Mouse (Mus musculus) liver, embryonic 11.5 days (tissue): ENCODE results near the gene Ubr7. TPM values are rescaled to one million over a fixed set of nuclear protein-coding genes. Genes with fewer than 3 reads are reported as not detected.

ENCODE experiments used
- ATAC-seq: fragments of 200-750 bp; cut with Nextera tagmentation; replicated peaks from 2 replicates; pipeline ENCODE4 v1.8.0; 2017; ENCODE audit warnings: moderate number of reproducible peaks, mild to moderate bottlenecking, moderate TSS enrichment, moderate library complexity; ENCODE audit not compliant: low FRiP score
- DNase-seq: peaks from one replicate; pipeline ENCODE4 v3.0.0-alpha.2; 2017; ENCODE audit warnings: low spot score
- H3K27ac ChIP-seq: fragments of 300-500 bp; sonication (generic); 2 replicates; pipeline ENCODE4 v1.5.1; 2014; ENCODE audit warnings: mild to moderate bottlenecking, low read depth, low read length, control low read depth
- H3K27me3 ChIP-seq: fragments of 300-500 bp; sonication (generic); replicated peaks from 2 replicates; pipeline ENCODE4 v1.6.1; 2014; ENCODE audit warnings: low read length, mixed read lengths; ENCODE audit not compliant: control insufficient read depth, insufficient read depth
- H3K36me3 ChIP-seq: fragments of 300-500 bp; sonication (generic); 2 replicates; pipeline ENCODE4 v1.6.1; 2014; ENCODE audit warnings: mild to moderate bottlenecking, low read length, moderate library complexity, mixed read lengths; ENCODE audit not compliant: control insufficient read depth, insufficient read depth
- H3K4me1 ChIP-seq: fragments of 300-500 bp; sonication (generic); replicated peaks from 2 replicates; pipeline ENCODE4 v1.6.1; 2014; ENCODE audit warnings: low read length, mixed read lengths; ENCODE audit not compliant: control insufficient read depth, insufficient read depth
- H3K4me2 ChIP-seq: fragments of 300-500 bp; sonication (generic); 2 replicates; pipeline ENCODE4 v1.6.1; 2014; ENCODE audit warnings: mild to moderate bottlenecking, control low read depth, moderate library complexity
- H3K4me3 ChIP-seq: fragments of 300-500 bp; sonication (generic); 2 replicates; pipeline ENCODE4 v1.5.1; 2014; ENCODE audit warnings: low read depth, low read length, control low read depth
- H3K9ac ChIP-seq: fragments of 300-500 bp; sonication (generic); 2 replicates; pipeline ENCODE4 v1.6.1; 2014; ENCODE audit warnings: low read depth, low read length, control low read depth
- H3K9me3 ChIP-seq: fragments of 300-500 bp; sonication (generic); 2 replicates; pipeline ENCODE4 v1.6.1; 2016; ENCODE audit warnings: low read length, inconsistent platforms, mixed read lengths; ENCODE audit not compliant: control insufficient read depth
- WGBS: fragments of 180-500 bp; shearing (Covaris S2); extraction: QIAGEN DNeasy Blood & Tissue Kit; methylation state at CpG from one replicate; pipeline ENCODE4 v1.1.7; 2014; 5-methylcytosine and 5-hydroxymethylcytosine counted together
- polyA plus RNA-seq: library from polyadenylated mRNA; unstranded; fragments of >200 nt; fragmentation: Nextera tagmentation; extraction: Ambion mirVana; gene quantifications from 2 replicates; pipeline ENCODE4 v1.2.1, GENCODE M21; 2014

Gene Ubr7
- polyA plus RNA-seq, 1 experiment from 2014 or later, result 53.3 TPM

DNA sequence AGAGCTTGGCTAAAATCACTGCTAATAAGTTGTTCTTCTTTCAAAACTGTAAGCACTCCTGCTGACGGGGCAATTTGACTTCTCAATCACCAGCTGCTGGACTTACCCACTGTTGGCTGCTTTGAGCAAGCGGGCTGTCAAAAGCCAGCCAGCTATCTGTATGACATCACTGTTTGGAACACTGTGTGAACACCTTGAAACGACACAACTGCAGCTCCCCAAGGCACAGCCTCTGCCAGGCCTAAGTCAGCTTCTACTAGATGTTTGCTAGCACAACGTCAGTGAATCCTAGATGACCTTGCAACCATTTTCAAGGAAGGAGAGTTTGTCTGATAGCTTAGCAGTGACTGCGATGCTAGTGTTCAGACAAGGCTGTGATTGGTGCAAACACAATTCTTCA is 18.7 kb upstream of the Ubr7 start:
- Histone ChIP-seq H3K4me1 (peaks cover 10% of the 10 kb centered on the region), H3K27me3 (no peaks in the 10 kb centered on the region), H3K27ac (no peak overlapping the region), H3K9ac (no peak overlapping the region), H3K4me2 (no peak overlapping the region), H3K9me3 (no peaks in the 10 kb centered on the region), H3K4me3 (no peak overlapping the region), H3K36me3 (no peaks in the 10 kb centered on the region)
- ATAC-seq, result no peak
- DNase-seq, result no peak
- 81% methylated on average over 5 of the region's 5 CpGs for WGBS

DNA sequence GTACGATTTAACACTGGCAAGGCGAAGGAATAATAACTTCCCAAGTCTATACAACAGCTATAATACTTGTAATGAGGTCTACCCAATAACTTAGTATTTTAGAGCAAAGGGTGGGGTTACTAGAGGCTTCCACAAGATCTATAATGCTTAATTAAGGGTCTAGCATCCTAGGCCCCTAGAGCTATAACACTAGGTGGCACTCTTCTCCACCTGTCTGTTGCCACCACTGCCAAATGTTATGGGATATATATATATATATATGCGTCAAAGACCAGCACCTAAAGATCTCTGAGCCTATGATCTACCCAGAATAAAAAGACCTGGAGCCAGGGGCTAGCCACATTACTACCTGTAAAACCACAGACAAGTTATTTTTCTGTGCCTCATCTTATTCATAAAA is 17.5 kb upstream of the Ubr7 start:
- H3K9me3 ChIP-seq, result no peaks in the 10 kb centered on the region
- no peak for DNase-seq

DNA sequence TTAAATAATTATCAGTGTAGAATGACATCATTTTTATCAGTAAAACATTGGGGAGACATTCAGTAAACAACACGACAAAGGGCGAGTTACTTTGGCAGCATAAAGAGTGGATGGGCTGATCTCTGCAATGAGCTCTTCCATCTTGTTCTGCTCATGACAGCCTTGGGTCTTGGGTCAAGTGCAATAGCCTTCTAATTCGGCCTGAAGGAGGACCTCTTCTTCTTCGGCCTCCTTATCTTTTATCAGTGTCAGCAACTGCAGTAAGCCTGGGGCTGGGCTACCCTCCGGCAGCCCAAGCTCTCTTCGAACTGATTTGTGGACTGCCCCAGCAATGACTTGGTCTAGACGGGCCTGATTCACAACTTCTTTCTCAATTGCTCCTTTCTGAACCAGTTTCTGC is 15.7 kb upstream of the Ubr7 start:
- no peaks in the 10 kb centered on the region for H3K27me3 ChIP-seq
- no peak overlapping the region for H3K27ac ChIP-seq
- peaks cover 18% of the 10 kb centered on the region for H3K4me1 ChIP-seq
- DNase-seq (no peak), ATAC-seq (no peak)
- H3K36me3 ChIP-seq, result no peaks in the 10 kb centered on the region
- peak overlapping the region; percentile 86; the same call in 1 of the 2 replicates for H3K4me2 ChIP-seq
- no peak overlapping the region for H3K9ac ChIP-seq
- WGBS, result 62% methylated on average over 7 of the region's 7 CpGs
- H3K4me3 ChIP-seq, result no peak overlapping the region
- no peaks in the 10 kb centered on the region for H3K9me3 ChIP-seq

More for the DNA sequence above, 17.5 kb upstream of the Ubr7 start:
- 62% methylated on average over 3 of the region's 3 CpGs for WGBS
- no peak overlapping the region for H3K9ac ChIP-seq
- H3K4me1 ChIP-seq, result peaks cover 16% of the 10 kb centered on the region
- no peak overlapping the region for H3K4me3 ChIP-seq
- H3K36me3 ChIP-seq, result no peaks in the 10 kb centered on the region
- no peak for ATAC-seq
- H3K4me2 ChIP-seq, result no peak overlapping the region
- no peaks in the 10 kb centered on the region for H3K27me3 ChIP-seq
- H3K27ac ChIP-seq, result no peak overlapping the region

DNA sequence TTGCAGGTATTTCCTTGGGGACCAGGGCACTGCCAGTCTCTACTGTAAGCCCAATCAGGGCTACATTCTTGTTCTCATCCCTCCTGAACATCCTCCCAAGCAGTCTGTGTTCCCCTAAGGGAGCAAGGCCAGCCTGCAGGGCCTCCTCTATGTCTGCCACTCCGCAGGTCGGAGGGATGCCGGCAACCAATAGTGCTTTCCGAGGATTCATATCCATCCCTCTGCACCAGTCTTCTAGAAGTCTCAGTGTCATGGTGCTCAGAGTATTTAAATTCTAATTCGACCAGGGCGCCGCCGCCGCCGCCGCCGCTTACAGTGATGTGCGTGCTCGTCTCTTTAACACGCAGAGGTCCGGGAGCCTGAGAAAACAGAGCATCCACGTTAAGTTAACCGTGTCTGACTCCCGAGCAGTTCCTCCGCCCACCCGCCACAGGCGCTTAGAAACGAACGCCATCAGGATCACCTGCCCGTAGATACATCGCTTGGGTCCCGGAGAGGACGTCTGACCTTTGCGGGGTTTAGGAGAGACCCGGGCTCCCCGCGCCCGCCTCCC is 14.7 kb upstream of the Ubr7 start:
- 2% methylated on average over 33 of the region's 33 CpGs for WGBS
- no peaks in the 10 kb centered on the region for H3K27me3 ChIP-seq
- 0 out of 2 replicates have a peak, but pooled peaks cover 2% of the 10 kb centered on the region for H3K36me3 ChIP-seq
- peak overlapping the region; percentile 86 for H3K4me2 ChIP-seq
- no peaks in the 10 kb centered on the region for H3K9me3 ChIP-seq
- ATAC-seq (peak; percentile 41), DNase-seq (no peak)
- H3K27ac ChIP-seq, result peak overlapping the region; percentile 89; the same call in 1 of the 2 replicates
- H3K4me1 ChIP-seq, result peaks cover 18% of the 10 kb centered on the region
- peak overlapping the region; percentile 80 for H3K4me3 ChIP-seq
- peak overlapping the region; percentile 86 for H3K9ac ChIP-seq

DNA sequence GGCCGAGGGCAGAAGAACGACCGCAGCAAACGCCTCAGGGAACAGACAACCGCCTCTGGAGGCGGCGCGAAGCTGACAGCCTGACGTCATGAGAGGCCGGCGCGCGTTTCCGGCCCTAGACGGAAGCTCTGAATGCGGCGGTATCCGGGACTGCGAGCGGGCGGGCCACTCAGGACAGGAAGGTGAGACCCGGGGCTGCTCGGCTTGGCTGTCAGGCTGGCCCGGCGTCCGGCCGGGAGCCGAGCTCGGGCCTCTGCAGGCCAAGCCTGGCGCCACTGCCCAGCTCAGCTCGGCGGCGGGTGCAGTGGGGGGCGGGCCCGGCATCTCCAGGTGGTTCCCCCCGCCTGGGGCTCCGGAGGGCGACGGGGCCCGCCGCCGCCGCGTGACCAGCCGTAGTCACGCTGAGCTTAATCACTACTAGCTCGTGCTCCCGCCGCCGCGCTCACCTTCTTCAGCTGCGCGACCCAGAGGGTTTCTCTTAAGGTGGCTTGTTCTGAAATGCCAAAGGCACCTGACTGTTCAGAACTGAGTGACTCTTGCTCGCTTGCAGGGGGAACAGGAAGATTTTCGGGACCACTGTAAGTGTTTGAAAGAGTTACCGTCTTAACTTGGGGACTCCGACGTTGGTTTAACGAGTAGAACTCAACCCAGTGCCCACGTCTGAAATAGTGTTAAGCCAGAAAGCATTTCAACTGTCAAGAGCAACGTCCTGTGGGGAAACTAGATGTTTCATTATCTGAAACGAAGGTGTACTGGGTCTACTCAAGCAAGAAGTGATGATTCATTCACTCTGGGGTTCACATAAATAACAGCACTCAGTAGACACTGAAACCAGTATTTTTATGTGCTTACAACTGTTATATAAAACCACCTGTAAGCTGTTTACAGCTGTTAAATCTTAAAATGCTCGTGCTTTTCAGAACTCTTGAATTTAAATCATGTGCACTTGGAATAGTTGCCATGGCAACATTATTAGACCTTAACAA is 13.9 kb upstream of the Ubr7 start, which contains the start of the genes Moap1 and Tmem251:
TSS of gene Moap1 (minus strand) at position 73 of the 986 bp plus-strand sequence.
TSS of gene Tmem251 (plus strand) at position 174 of the 986 bp plus-strand sequence.
- peak; percentile 90 for DNase-seq
- Histone ChIP-seq H3K9ac (peak within 1 kb of the TSS; percentile 86), H3K9me3 (no peaks in the 10 kb centered on the region), H3K27ac (peak within 1 kb of the TSS; percentile 89), H3K36me3 (0 out of 2 replicates have a peak, but pooled peaks cover 6% of the 10 kb centered on the region), H3K4me1 (peaks cover 18% of the 10 kb centered on the region), H3K4me2 (peak within 1 kb of the TSS; percentile 86), H3K27me3 (no peaks in the 10 kb centered on the region), H3K4me3 (peak within 1 kb of the TSS; percentile 80)
- WGBS, result under 1% methylated on average over 59 of the region's 63 CpGs
- ATAC-seq, result peak; percentile 96

DNA sequence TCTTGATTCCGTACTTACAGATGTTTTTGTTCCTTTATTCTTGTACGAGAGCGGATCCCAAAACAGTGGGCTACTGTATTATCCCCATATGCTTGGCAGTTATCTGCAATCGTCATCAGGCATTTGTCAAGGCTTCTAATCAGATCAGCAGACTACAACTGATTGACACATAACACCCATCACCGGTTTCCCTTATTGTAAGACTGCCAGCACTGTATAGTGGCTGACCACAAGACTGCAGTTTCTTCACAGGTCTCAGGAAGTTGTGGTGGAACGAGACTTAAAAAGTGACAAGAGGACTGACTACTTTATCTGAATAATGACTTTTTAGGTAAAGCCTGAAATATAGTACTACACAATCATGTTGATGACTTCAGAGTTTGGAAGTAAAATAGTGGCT is 12.9 kb upstream of the Ubr7 start:
- no peaks in the 10 kb centered on the region for H3K9me3 ChIP-seq
- ATAC-seq, result no peak
- H3K4me2 ChIP-seq, result peak overlapping the region; percentile 86
- peak overlapping the region; percentile 89 for H3K27ac ChIP-seq
- peaks cover 18% of the 10 kb centered on the region for H3K4me1 ChIP-seq
- no peak for DNase-seq
- WGBS, result 39% methylated on average over 6 of the region's 6 CpGs
- H3K36me3 ChIP-seq, result 0 out of 2 replicates have a peak, but pooled peaks cover 6% of the 10 kb centered on the region
- no peaks in the 10 kb centered on the region for H3K27me3 ChIP-seq
- H3K4me3 ChIP-seq, result peak overlapping the region; percentile 80
- peak overlapping the region; percentile 86; the same call in 1 of the 2 replicates for H3K9ac ChIP-seq

DNA sequence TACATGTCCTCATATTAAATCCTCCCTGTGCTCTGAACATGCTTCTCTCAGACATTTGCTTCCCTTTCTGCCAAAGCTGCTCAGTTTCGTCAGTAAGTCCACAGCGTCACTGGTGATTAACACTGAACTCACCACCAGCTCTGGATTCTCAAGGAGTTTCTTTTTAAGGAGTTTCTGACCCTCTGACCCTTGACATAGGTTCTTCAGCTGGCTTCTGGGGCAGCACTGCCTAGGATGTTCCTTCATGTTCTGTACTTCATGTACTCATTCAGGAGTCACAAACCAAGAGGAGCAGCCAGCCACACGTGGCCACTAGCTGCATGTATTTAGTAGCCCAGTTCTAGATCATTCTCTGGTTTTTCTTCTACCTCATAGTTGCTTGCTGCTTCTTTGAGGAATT is 9.5 kb upstream of the Ubr7 start:
- Histone ChIP-seq H3K4me2 (no peak overlapping the region), H3K4me1 (peaks cover 9% of the 10 kb centered on the region)

DNA sequence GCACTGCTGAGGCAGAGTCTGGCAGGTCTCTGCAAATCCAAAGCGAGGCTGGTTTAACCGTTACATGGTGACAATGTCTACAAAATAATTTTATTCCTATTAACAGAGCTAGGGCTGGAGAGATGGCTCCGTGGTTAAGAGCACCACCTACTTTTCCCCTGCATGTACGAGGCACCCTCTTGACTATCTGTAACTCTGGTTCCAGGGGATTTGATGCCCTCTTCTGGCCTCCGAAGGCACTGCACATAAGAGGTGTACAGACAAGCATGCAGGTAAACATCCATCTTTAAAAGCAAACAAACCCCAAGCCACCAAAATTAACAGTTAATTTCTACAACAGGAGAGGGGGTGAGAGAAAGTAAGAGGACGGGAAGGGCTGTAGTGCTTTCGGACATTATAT is 1.5 kb upstream of the Ubr7 start:
- Histone ChIP-seq H3K9me3 (no peaks in the 10 kb centered on the region), H3K27ac (no peak overlapping the region), H3K27me3 (no peaks in the 10 kb centered on the region), H3K4me1 (peaks cover 2% of the 10 kb centered on the region; the same call in 1 of the 2 replicates), H3K4me3 (peak overlapping the region; percentile 84), H3K36me3 (no peaks in the 10 kb centered on the region; the same call in 1 of the 2 replicates), H3K4me2 (peak overlapping the region; percentile 74), H3K9ac (peak overlapping the region; percentile 66)
- peak; percentile 44 for DNase-seq
- ATAC-seq, result no peak
- WGBS, result 70% methylated on average over 7 of the region's 7 CpGs

More for the DNA sequence above, 9.5 kb upstream of the Ubr7 start:
- WGBS, result 79% methylated on average over 3 of the region's 3 CpGs
- no peaks in the 10 kb centered on the region for H3K9me3 ChIP-seq
- no peak overlapping the region for H3K27ac ChIP-seq
- DNase-seq (no peak), ATAC-seq (no peak)
- H3K4me3 ChIP-seq, result no peak overlapping the region
- H3K27me3 ChIP-seq, result no peaks in the 10 kb centered on the region
- no peak overlapping the region for H3K9ac ChIP-seq
- 0 out of 2 replicates have a peak, but pooled peaks cover 6% of the 10 kb centered on the region for H3K36me3 ChIP-seq
